Mouse (Mus musculus): ENCODE measurements at regions not wholly inside any gene's neighbourhood (a gene's known extent, or its start where the extent isn't known, plus 50 kb on each side); places are given as distances from the start of the nearest gene placed in this dataset.

GRCm38 (mm10) chr4:12306618-12307565 is 135.1 kb upstream of the Fam92a start:
- Histone ChIP-seq H3K79me2 (ENCODE audit: control insufficient read depth, insufficient read depth) (no peaks in the 10 kb centered on the region), H3K27me3 (ENCODE audit: control insufficient read depth, insufficient read depth, insufficient read length) (no peaks in the 10 kb centered on the region), H3K4me2 (ENCODE audit: low read depth) (no peak overlapping the region), H3K36me3 (ENCODE audit: control insufficient read depth, insufficient read depth) (no peaks in the 10 kb centered on the region), H3K4me3 (no peak overlapping the region), H3ac (ENCODE audit: control insufficient read depth, insufficient read length) (no peak overlapping the region)
- TF ChIP-seq POLR2A (IDR thresholded peaks at IDR 0.05; ENCODE audit: insufficient read length, low read depth) (no peak), MAX (IDR thresholded peaks at IDR 0.05; ENCODE audit: low read depth) (no peak), REST (IDR thresholded peaks at IDR 0.05; ENCODE audit: insufficient read depth, insufficient read length) (no peak), CEBPB (IDR thresholded peaks at IDR 0.05; ENCODE audit: insufficient read depth, poor library complexity, severe bottlenecking) (no peak), E2F4 (IDR thresholded peaks at IDR 0.05; ENCODE audit: insufficient read depth) (no peak), MYOG (IDR thresholded peaks at IDR 0.05; ENCODE audit: control insufficient read depth in 1 of 3, insufficient read depth in 1 of 3, insufficient read length in 2 of 3, low read depth in 2 of 3) (no peak), TCF12 (IDR thresholded peaks at IDR 0.05; ENCODE audit: insufficient read depth, poor library complexity, severe bottlenecking) (no peak), POLR2AphosphoS2 (IDR thresholded peaks at IDR 0.05; ENCODE audit: insufficient read length, low read depth) (no peak), SRF (IDR thresholded peaks at IDR 0.05; ENCODE audit: control insufficient read depth, insufficient read length, low read depth) (no peak), USF1 (IDR thresholded peaks at IDR 0.05; ENCODE audit: low read depth) (no peak), TCF3 (IDR thresholded peaks at IDR 0.05; ENCODE audit: insufficient read length, low read depth) (no peak), MYOD1 (IDR thresholded peaks at IDR 0.05; ENCODE audit: control insufficient read depth in 1 of 3, insufficient read length in 2 of 3, low read depth in 2 of 3) (no peak)

GRCm38 (mm10) chr4:12287079-12287686 is 115.4 kb upstream of the Fam92a start:
- Histone ChIP-seq H3ac (ENCODE audit: control insufficient read depth, insufficient read length) (no peak overlapping the region), H3K4me2 (ENCODE audit: low read depth) (no peak overlapping the region), H3K4me3 (no peak overlapping the region), H3K27me3 (ENCODE audit: control insufficient read depth, insufficient read depth, insufficient read length) (no peaks in the 10 kb centered on the region), H3K79me2 (ENCODE audit: control insufficient read depth, insufficient read depth) (no peaks in the 10 kb centered on the region), H3K36me3 (ENCODE audit: control insufficient read depth, insufficient read depth) (no peaks in the 10 kb centered on the region)
- TF ChIP-seq CEBPB (IDR thresholded peaks at IDR 0.05; ENCODE audit: insufficient read depth, poor library complexity, severe bottlenecking) = no peak
- TF ChIP-seq SRF (IDR thresholded peaks at IDR 0.05; ENCODE audit: control insufficient read depth, insufficient read length, low read depth) = no peak
- TF ChIP-seq TCF3 (IDR thresholded peaks at IDR 0.05; ENCODE audit: insufficient read length, low read depth) = no peak
- no peak for TF ChIP-seq TCF12 (IDR thresholded peaks at IDR 0.05; ENCODE audit: insufficient read depth, poor library complexity, severe bottlenecking)
- TF ChIP-seq MYOG (IDR thresholded peaks at IDR 0.05; ENCODE audit: control insufficient read depth in 1 of 3, insufficient read depth in 1 of 3, insufficient read length in 2 of 3, low read depth in 2 of 3) = no peak
- TF ChIP-seq POLR2AphosphoS2 (IDR thresholded peaks at IDR 0.05; ENCODE audit: insufficient read length, low read depth) = no peak
- no peak for TF ChIP-seq POLR2A (IDR thresholded peaks at IDR 0.05; ENCODE audit: insufficient read length, low read depth)

GRCm38 (mm10) chr4:12286391-12286790 is 114.6 kb upstream of the Fam92a start:
- no peaks in the 10 kb centered on the region for H3K27me3 ChIP-seq (ENCODE audit: control insufficient read depth, insufficient read depth, insufficient read length)
- TF ChIP-seq USF1 (IDR thresholded peaks at IDR 0.05; ENCODE audit: low read depth) (no peak), CEBPB (IDR thresholded peaks at IDR 0.05; ENCODE audit: insufficient read depth, poor library complexity, severe bottlenecking) (no peak), MAX (IDR thresholded peaks at IDR 0.05; ENCODE audit: low read depth) (no peak), POLR2A (IDR thresholded peaks at IDR 0.05; ENCODE audit: insufficient read length, low read depth) (no peak)
- H3K4me3 ChIP-seq = no peak overlapping the region
- H3K4me2 ChIP-seq (ENCODE audit: low read depth) = no peak overlapping the region
- no peaks in the 10 kb centered on the region for H3K36me3 ChIP-seq (ENCODE audit: control insufficient read depth, insufficient read depth)
- H3ac ChIP-seq (ENCODE audit: control insufficient read depth, insufficient read length) = no peak overlapping the region
- H3K79me2 ChIP-seq (ENCODE audit: control insufficient read depth, insufficient read depth) = no peaks in the 10 kb centered on the region

GRCm38 (mm10) chr4:12285983-12286382 is 114.2 kb upstream of the Fam92a start:
- Histone ChIP-seq H3K27me3 (ENCODE audit: control insufficient read depth, insufficient read depth, insufficient read length) (no peaks in the 10 kb centered on the region), H3K4me2 (ENCODE audit: low read depth) (no peak overlapping the region), H3K36me3 (ENCODE audit: control insufficient read depth, insufficient read depth) (no peaks in the 10 kb centered on the region), H3K4me3 (no peak overlapping the region), H3K79me2 (ENCODE audit: control insufficient read depth, insufficient read depth) (no peaks in the 10 kb centered on the region), H3ac (ENCODE audit: control insufficient read depth, insufficient read length) (no peak overlapping the region)
- TF ChIP-seq E2F4 (IDR thresholded peaks at IDR 0.05; ENCODE audit: insufficient read depth) (no peak), MYOG (IDR thresholded peaks at IDR 0.05; ENCODE audit: control insufficient read depth in 1 of 3, insufficient read depth in 1 of 3, insufficient read length in 2 of 3, low read depth in 2 of 3) (no peak), TCF3 (IDR thresholded peaks at IDR 0.05; ENCODE audit: insufficient read length, low read depth) (no peak), SRF (IDR thresholded peaks at IDR 0.05; ENCODE audit: control insufficient read depth, insufficient read length, low read depth) (no peak), MAX (IDR thresholded peaks at IDR 0.05; ENCODE audit: low read depth) (no peak)

GRCm38 (mm10) chr4:12277949-12278348 is 106.1 kb upstream of the Fam92a start:
- H3K36me3 ChIP-seq (ENCODE audit: control insufficient read depth, insufficient read depth) = no peaks in the 10 kb centered on the region

More at GRCm38 (mm10) chr4:12277949-12278348, 106.1 kb upstream of the Fam92a start:
- H3K4me3 ChIP-seq = no peak overlapping the region
- peaks cover 6% of the 10 kb centered on the region for H3K27me3 ChIP-seq (ENCODE audit: control insufficient read depth, insufficient read depth, insufficient read length)
- H3ac ChIP-seq (ENCODE audit: control insufficient read depth, insufficient read length) = no peak overlapping the region
- H3K4me2 ChIP-seq (ENCODE audit: low read depth) = no peak overlapping the region
- TF ChIP-seq TCF3 (IDR thresholded peaks at IDR 0.05; ENCODE audit: insufficient read length, low read depth) (no peak), MYOD1 (IDR thresholded peaks at IDR 0.05; ENCODE audit: control insufficient read depth in 1 of 3, insufficient read length in 2 of 3, low read depth in 2 of 3) (no peak), USF1 (IDR thresholded peaks at IDR 0.05; ENCODE audit: low read depth) (no peak), TCF12 (IDR thresholded peaks at IDR 0.05; ENCODE audit: insufficient read depth, poor library complexity, severe bottlenecking) (no peak), MYOG (IDR thresholded peaks at IDR 0.05; ENCODE audit: control insufficient read depth in 1 of 3, insufficient read depth in 1 of 3, insufficient read length in 2 of 3, low read depth in 2 of 3) (no peak), SRF (IDR thresholded peaks at IDR 0.05; ENCODE audit: control insufficient read depth, insufficient read length, low read depth) (no peak), E2F4 (IDR thresholded peaks at IDR 0.05; ENCODE audit: insufficient read depth) (no peak), REST (IDR thresholded peaks at IDR 0.05; ENCODE audit: insufficient read depth, insufficient read length) (no peak), CEBPB (IDR thresholded peaks at IDR 0.05; ENCODE audit: insufficient read depth, poor library complexity, severe bottlenecking) (no peak), POLR2A (IDR thresholded peaks at IDR 0.05; ENCODE audit: insufficient read length, low read depth) (no peak), MAX (IDR thresholded peaks at IDR 0.05; ENCODE audit: low read depth) (no peak), POLR2AphosphoS2 (IDR thresholded peaks at IDR 0.05; ENCODE audit: insufficient read length, low read depth) (no peak)
- H3K79me2 ChIP-seq (ENCODE audit: control insufficient read depth, insufficient read depth) = no peaks in the 10 kb centered on the region
